Mouse (Mus musculus) thymus, adult 18-20 months (tissue): Measurements from ENCODE around the gene Prr13.

ENCODE experiments used
- DNase-seq, 2 experiments: peaks; one replicate each; pipeline ENCODE4 v3.0.0; 2022; ENCODE audit warnings: mixed read lengths in 2 of 2

The Prr13 gene

DNA sequence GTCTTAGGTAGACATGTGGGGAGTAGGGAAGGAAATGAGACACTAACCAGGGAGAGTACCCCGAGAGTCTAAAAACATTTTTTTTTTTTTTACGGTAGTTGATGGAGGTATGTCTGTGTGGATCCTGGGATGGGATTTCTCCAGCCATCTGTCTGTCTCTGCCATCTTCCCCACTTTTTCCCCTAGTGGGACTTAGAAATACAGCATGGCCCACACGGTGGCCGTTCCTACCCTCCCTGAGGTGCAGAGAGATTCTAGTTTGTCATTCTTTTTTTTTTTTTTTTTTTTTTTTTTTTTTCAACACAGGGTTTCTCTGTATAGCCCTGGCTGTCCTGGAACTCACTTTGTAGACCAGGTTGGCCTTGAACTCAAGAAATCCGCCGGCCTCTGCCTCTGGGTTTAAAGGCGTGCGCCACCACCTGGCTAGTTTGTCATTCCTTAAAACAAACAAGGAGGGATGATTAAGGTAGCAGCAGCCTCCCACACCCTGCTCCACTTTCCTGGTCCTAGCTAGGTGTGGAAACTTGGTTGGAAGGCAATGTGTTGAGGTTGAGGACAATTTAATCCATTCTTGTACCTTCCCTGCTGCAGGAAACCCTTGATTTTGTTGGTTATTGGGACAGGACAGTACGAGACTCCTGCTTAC lies 2.7 kb downstream of the Prr13 start:
- no peak for DNase-seq

GRCm38 (mm10) chr15:102463666-102464065 lies 4.8 kb downstream of the Prr13 start:
- DNase-seq: no peak

- DNase-seq: no peak
Observed at GRCm38 (mm10) chr15:102468675-102469370, 10.0 kb downstream of the Prr13 start.

GRCm38 (mm10) chr15:102470183-102470604 lies 11.4 kb downstream of the Prr13 start, which contains the start of gene Pcbp2:
Gene Pcbp2, plus strand, starts transcription at chr15:102470539.
- peak; percentile 95 to 96 for DNase-seq

DNA sequence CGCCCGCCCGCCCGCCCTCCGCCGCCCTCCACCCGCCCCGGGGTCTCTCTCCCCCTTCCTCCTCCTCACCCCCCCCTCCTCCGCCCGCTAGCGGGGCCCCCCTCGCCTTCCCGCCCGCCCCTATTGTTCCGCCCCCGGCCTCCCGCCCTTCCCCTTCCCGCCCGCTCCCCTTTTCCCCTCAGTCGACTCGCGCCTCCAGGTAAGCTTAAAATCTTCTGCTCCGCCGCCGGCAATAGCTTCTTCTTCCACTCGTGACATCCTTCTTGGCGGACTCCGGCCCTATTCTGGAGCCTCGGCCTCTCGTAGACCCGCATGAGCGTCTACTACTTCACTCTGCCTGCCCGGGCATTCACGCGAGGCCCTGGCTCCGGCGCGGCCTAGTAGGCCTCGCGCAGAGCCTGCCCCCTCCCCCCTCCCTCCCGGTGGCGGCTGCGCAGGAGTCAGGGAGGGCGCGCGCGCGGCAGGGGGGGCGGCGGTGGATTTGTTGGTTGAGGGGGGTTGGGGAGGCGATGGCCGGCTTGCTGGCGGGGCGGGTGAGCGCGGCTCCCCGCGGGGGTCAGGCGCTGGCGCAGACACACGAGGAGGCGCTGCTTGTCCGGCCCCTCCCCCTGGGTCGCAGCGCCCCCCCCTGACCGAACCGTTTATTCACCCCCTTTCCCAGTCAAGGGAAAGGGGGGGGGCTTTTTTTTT lies 11.9 kb downstream of the Prr13 start:
- DNase-seq: peak; percentile 64 to 71

DNA sequence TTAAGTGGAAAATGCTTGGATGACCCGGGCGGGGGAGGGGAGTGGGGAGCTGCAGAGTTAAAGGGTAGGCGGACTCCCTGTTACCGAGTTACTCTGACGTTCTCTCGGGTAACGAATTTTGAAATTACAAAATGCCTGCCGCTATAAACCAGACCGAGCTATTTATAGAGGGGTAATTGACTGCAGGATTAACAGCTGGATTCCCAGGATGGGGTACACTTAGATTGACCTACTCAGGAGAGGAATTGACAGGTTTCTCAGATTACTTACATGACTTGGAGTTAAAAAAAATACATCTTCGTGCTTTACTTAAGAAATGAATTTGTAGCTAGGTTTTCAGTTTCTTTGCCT lies 12.4 kb downstream of the Prr13 start:
- DNase-seq: no peak

DNA sequence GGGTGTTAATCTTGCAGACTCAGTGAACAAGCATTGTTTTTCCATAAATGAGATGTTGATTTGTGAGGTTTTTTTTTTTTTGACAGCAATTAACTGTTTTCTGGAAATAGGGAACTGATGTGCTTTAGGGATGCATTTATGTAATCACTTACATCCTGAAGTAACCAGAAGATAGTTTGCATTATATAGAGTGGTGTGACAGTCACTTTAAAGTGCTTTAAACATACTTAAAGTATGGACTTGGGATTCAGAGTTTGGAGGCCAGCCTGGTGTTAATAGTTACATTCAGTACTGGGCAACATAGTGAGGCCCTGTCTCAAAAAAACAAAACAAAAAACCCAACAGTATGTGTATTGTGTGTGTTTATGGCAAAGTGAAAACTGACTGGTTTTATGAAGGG lies 12.9 kb downstream of the Prr13 start:
- DNase-seq: no peak

GRCm38 (mm10) chr15:102473246-102473645 lies 14.4 kb downstream of the Prr13 start:
- DNase-seq: no peak

GRCm38 (mm10) chr15:102474520-102474919 lies 15.7 kb downstream of the Prr13 start:
- no peak for DNase-seq

- DNase-seq: no peak
Observed at GRCm38 (mm10) chr15:102483136-102483535, 24.3 kb downstream of the Prr13 start.

GRCm38 (mm10) chr15:102485853-102486252 lies 27.0 kb downstream of the Prr13 start:
- DNase-seq: no peak

GRCm38 (mm10) chr15:102487664-102488063 lies 28.8 kb downstream of the Prr13 start:
- DNase-seq: no peak

GRCm38 (mm10) chr15:102498322-102498721 lies 39.5 kb downstream of the Prr13 start:
- DNase-seq: no peak

GRCm38 (mm10) chr15:102499370-102499769 lies 40.5 kb downstream of the Prr13 start:
- no peak for DNase-seq

DNA sequence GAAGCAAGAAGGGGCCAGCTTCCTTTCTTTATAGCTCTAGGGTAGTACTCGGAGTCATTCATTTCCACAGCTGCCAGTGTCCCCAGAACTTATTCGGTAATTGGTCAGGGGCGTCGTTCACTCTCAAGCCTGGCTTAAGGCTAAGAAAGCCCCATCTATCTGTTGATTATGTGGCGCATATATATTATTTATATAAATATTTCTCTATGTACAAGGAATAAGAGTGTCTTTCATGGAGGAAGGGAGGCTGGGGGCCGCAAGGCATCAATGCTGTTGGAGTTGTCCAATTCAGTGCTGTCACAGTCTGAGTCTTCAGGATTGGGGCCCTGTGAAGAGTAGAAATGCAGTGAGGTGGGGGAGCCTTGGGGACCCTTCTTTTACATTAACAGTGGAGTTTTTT lies 41.0 kb downstream of the Prr13 start:
- DNase-seq: no peak

DNA sequence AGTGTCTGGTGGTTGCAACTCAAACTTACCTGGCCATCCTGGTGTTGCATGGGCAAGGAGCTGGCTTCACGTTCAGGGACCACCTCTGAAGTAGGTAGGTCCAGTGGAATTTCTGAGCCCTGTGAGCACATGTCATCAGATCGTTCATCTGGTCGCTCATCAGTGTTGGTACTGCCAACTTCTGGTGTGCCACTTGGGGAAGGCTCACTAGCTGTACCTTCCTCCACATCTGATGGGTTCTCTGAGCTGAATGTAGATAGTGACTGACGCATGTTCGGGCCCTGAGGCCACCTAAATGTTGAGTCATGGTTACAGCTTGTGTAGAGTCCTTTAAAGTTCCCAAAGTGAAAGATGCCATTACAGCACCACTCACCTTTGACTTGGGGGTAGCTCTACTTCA lies 41.7 kb downstream of the Prr13 start:
- no peak for DNase-seq

GRCm38 (mm10) chr15:102501084-102501814 lies 42.4 kb downstream of the Prr13 start:
- no peak for DNase-seq

DNA sequence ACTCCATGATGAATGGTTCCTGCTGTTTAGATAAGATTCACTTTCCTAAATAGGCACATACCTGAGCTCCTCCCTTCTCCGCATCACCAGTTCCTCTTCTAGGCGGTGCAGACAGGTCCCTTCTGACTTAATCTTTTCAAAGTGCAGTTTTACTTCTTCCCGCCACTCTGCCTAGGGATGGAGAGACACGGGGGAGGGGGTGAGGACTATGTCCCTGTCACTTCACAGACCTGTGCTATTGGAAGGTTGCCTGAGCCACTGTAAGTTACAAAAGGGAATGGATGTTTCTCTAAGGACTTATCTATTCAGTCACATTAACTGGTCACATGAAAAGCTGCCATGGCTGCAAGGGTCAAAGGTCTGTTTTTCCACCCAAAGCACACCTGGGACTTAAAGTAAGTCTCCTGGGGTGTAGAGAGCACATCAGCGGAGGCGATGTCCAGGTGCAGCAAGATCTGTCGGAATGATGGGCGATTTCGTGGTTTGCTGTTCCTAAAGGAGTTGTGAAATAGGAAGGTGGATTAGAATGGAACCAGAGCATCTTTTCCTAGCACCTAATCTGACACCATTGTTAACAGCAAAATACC lies 43.5 kb downstream of the Prr13 start:
- no peak for DNase-seq

GRCm38 (mm10) chr15:102503447-102503846 lies 44.6 kb downstream of the Prr13 start, which contains the start of gene Gm10337:
Gene Gm10337, plus strand, starts transcription at chr15:102503722.
- no peak for DNase-seq

DNA sequence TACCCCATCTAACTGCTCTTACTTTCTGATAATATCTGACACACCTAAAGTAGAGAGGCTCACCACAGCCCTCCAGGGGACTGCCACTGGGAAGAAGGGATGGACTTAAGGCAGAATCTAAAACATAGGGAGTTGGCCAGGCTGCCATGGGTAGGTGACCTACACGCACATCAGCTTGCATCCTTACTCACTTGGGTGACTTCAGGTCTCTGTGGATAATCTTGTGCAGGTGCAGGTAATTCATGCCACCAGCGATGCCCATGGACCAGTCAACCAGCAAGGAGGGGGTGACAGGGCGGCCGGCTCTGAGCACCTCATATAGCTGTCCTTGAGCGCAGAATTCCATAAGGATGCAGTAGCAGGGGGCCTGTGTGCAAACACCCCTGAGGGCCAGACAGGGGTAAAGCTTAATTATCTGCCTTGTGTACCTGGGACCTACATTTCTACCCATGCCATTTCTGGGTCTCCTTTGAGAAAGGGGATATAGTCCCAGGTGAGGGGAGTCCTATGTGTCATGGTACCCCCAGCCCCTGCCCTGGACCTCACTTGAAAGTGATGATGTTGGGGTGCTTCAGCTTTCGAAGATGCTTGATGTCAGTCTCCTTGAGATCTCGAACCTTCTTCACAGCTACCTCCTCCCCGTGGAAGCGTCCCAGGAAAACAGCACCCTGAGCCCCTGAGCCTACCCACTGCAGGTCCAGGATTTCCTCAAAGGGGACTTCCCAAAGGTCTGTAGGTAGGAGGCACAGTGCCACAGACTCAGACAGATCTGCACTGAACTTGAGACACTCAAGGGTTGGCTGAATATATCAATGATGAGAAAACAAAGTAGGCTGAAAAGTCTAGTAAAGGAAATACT lies 45.3 kb downstream of the Prr13 start:
- no peak for DNase-seq

GRCm38 (mm10) chr15:102505073-102505769 lies 46.4 kb downstream of the Prr13 start:
- DNase-seq: no peak
